Mouse (Mus musculus) lung, embryonic 16.5 days (tissue): Measurements from ENCODE around the gene Stpg3. TPM values are rescaled to one million over a fixed set of nuclear protein-coding genes. Genes with fewer than 3 reads are reported as not detected.

Experiments used
- ATAC-seq: fragments of 200-750 bp; cut with Nextera tagmentation; 2 replicates; pipeline ENCODE4 v1.8.0; 2017; ENCODE audit warnings: low read depth, mild to moderate bottlenecking, moderate library complexity
- H3K27ac ChIP-seq: fragments of 300-500 bp; sonication (generic); 2 replicates; pipeline ENCODE4 v1.5.1; 2014; ENCODE audit warnings: mild to moderate bottlenecking, control low read depth, low read length
- H3K27me3 ChIP-seq: fragments of 300-500 bp; sonication (generic); 2 replicates; pipeline ENCODE4 v1.6.1; 2014; ENCODE audit warnings: low read depth, low read length, mixed read lengths; ENCODE audit not compliant: control insufficient read depth, insufficient read depth
- H3K36me3 ChIP-seq: fragments of 300-500 bp; sonication (generic); 2 replicates; pipeline ENCODE4 v1.6.1; 2014; ENCODE audit warnings: low read length; ENCODE audit not compliant: control insufficient read depth, insufficient read depth
- H3K4me1 ChIP-seq: fragments of 300-500 bp; sonication (generic); replicated peaks from 2 replicates; pipeline ENCODE4 v1.6.1; 2014; ENCODE audit warnings: low read length, mixed read lengths; ENCODE audit not compliant: control insufficient read depth, insufficient read depth
- H3K4me2 ChIP-seq: fragments of 300-500 bp; sonication (generic); 2 replicates; pipeline ENCODE4 v1.6.1; 2014; ENCODE audit warnings: low read depth, low read length, control low read depth
- H3K4me3 ChIP-seq: fragments of 300-500 bp; sonication (generic); 2 replicates; pipeline ENCODE4 v1.5.1; 2014; ENCODE audit warnings: mild to moderate bottlenecking, low read length, control low read depth
- H3K9ac ChIP-seq: fragments of 300-500 bp; sonication (generic); 2 replicates; pipeline ENCODE4 v1.6.1; 2014; ENCODE audit warnings: low read length, control low read depth
- H3K9me3 ChIP-seq: fragments of 300-500 bp; sonication (generic); 2 replicates; pipeline ENCODE4 v1.6.1; 2016; ENCODE audit warnings: low read length; ENCODE audit not compliant: control insufficient read depth
- WGBS: fragments of 180-500 bp; shearing (Covaris S2); extraction: QIAGEN DNeasy Blood & Tissue Kit; methylation state at CpG from one replicate; pipeline ENCODE4 v1.1.7; 2014; 5-methylcytosine and 5-hydroxymethylcytosine counted together
- polyA plus RNA-seq: library from polyadenylated mRNA; unstranded; fragments of >200 nt; fragmentation: Nextera tagmentation; extraction: Ambion mirVana; gene quantifications from 2 replicates; pipeline ENCODE4 v1.2.1, GENCODE M21; 2015

Stpg3 gene
- polyA plus RNA-seq, 1 experiment from 2014 or later, result 0.15 TPM

DNA sequence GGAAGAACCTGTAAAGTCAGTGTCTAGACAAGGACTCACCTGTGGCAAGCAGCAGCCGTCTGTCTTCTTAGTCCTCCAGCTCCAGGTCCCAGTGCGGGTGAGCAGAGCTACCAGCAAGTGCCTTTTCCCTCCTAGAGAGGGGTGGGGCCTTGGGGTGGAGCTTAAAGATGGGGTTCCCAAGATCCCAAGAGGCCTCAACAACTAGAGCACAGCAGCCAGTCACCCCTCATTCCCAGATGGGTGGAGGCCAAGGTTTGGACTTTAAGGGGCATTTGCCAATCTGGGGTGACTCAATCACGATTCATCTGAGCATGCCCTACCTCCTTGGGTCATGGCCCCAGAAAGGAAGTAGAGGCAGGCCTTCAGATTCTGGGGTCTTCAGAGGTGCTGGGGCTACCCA, 25.3 kb upstream of the Stpg3 start:
- WGBS, result 79% methylated on average over 3 of the region's 3 CpGs
- Histone ChIP-seq H3K4me1 (peaks cover 8% of the 10 kb centered on the region), H3K9me3 (no peaks in the 10 kb centered on the region), H3K27ac (no peak overlapping the region), H3K36me3 (no peaks in the 10 kb centered on the region), H3K4me3 (no peak overlapping the region), H3K4me2 (no peak overlapping the region), H3K27me3 (peaks cover 19% of the 10 kb centered on the region), H3K9ac (no peak overlapping the region)
- no peak for ATAC-seq

DNA sequence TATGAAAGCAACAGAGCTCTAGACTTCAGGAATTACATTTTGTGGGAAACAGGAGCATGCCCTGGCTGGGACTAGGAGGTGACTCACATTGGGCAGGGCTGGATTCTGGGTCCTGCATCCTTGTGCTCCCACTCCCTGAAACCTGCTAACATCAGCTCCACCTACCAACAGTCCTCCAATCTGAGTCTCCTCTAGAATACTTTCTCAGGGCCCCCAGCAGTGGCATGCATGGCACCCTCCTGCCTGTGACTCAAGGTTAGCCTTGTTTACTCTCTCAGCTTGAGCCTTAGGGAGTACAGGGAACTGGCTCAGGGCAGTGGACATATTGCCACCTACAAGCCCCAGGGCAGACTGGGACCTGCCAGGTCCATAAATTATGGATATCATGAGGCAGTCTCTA, 23.7 kb upstream of the Stpg3 start:
- Histone ChIP-seq H3K4me1 (peaks cover 8% of the 10 kb centered on the region), H3K4me2 (no peak overlapping the region), H3K9me3 (no peaks in the 10 kb centered on the region), H3K9ac (no peak overlapping the region), H3K27me3 (peaks cover 16% of the 10 kb centered on the region), H3K27ac (no peak overlapping the region), H3K36me3 (no peaks in the 10 kb centered on the region), H3K4me3 (no peak overlapping the region)
- no peak for ATAC-seq

DNA sequence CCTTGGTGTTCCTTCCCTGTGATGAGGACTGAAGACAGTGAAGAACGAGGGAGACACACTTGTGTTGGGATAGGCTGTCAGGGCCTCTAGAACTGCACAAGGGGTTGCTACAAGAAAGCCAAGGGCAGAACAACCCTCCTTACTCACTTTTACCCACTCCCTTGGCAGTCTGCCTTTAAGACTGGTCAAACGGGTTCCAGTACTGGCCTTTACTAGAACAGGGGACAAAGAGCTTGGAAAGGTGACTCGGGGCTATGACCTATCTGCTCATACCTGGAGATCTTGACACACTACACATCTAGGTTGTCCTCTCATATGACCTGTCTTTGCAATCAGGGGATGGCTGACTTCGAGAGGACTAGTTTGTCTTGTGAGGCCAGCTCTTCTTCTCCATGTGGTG, 23.1 kb upstream of the Stpg3 start:
- Histone ChIP-seq H3K9me3 (no peaks in the 10 kb centered on the region), H3K4me1 (peaks cover 8% of the 10 kb centered on the region), H3K27me3 (peaks cover 10% of the 10 kb centered on the region), H3K9ac (no peak overlapping the region), H3K36me3 (no peaks in the 10 kb centered on the region), H3K27ac (no peak overlapping the region), H3K4me2 (no peak overlapping the region), H3K4me3 (no peak overlapping the region)
- WGBS, result 43% methylated on average over 4 of the region's 4 CpGs
- ATAC-seq, result no peak

DNA sequence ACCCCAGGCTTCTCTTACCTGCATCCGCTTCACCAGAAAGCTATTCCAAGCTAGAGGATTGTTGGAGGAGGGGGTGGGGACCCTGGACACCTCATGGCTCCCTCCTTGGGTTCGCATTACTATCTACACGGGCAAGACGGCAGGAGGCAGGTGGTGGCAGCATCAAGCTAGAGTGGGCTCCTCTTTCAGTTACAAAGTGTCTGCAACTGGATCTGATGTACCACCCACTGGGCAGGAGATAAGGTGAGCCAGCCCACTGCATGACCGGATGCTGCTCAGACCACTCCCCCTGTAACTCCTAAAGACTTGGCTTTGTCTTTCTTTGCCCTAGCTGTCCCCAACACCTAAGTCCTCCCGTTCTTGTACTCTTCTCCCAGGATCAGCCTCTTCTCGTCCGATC, 22.2 kb upstream of the Stpg3 start, which contains the start of gene Rnf224:
Gene Rnf224 (minus strand): TSS at position 174 of the 400 bp plus-strand sequence.
- WGBS, result 24% methylated on average over 8 of the region's 8 CpGs
- no peak within 1 kb of the TSS for H3K27ac ChIP-seq
- no peak within 1 kb of the TSS for H3K4me2 ChIP-seq
- H3K36me3 ChIP-seq, result no peaks in the 10 kb centered on the region
- H3K27me3 ChIP-seq, result peaks cover 1% of the 10 kb centered on the region
- H3K4me1 ChIP-seq, result peaks cover 8% of the 10 kb centered on the region
- no peaks in the 10 kb centered on the region for H3K9me3 ChIP-seq
- ATAC-seq, result no peak
- H3K9ac ChIP-seq, result no peak within 1 kb of the TSS
- H3K4me3 ChIP-seq, result no peak within 1 kb of the TSS

DNA sequence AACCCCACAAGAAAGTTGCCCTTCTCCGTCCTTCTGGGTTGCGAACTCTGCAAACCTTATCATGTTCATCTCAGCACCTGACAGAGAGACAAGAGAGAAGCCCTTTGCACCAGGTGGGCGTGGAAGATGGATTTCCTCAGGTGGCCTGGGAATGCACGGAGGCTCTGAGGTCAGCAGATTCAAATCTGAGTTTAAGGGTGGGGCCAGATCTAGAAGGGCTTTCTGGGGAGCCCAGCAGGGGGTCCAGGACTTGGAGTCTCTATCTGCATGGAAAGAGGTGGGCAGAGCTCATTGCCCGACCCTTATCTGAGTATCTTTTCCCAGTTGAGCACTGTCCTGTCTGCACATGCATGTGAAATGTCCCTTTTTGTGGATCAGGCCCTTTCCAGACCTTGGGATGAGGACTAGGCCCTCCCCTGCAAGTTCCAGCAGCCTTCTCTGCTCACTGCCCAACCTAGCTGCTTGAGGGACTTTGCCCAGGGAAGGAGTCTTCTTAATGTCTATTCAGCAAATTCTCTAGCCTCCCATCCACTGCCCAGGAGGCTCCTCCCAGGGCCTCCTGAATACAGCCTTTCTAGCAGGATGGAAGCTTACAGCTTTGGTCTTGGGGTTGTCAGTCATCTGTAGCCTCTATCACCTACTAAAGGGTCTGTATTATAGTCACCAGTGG, 20.2 kb upstream of the Stpg3 start:
- Histone ChIP-seq H3K4me1 (no peaks in the 10 kb centered on the region), H3K4me3 (no peak overlapping the region), H3K27ac (no peak overlapping the region), H3K27me3 (no peaks in the 10 kb centered on the region), H3K4me2 (no peak overlapping the region), H3K9ac (no peak overlapping the region), H3K36me3 (no peaks in the 10 kb centered on the region), H3K9me3 (no peaks in the 10 kb centered on the region)
- 45% methylated on average over 5 of the region's 5 CpGs for WGBS
- no peak for ATAC-seq

DNA sequence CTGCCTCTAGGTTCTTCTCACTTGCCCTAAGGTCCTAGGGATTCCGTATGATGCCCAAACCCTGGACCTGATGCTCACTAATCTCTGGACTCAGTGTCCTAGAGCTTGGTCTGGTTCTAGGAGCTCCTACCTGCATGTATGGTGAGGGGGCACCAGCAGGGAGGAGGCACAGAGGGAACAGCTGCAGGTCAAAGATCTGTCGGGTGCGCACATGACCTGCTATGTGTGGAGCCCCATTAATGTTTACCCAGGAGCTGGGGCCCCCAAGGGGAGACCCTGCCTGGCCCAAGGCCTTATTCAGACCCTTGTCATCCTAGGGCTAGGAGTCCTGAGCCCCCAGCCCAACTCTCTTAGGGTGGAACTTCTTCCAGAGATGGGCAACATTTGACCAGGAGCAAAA, 19.6 kb upstream of the Stpg3 start, which contains the start of gene Slc34a3:
Gene Slc34a3 (minus strand): TSS at position 315 of the 400 bp plus-strand sequence.
- Histone ChIP-seq H3K4me1 (no peaks in the 10 kb centered on the region; the same call in 1 of the 2 replicates), H3K27ac (no peak within 1 kb of the TSS), H3K36me3 (no peaks in the 10 kb centered on the region), H3K27me3 (no peaks in the 10 kb centered on the region), H3K4me2 (no peak within 1 kb of the TSS), H3K9me3 (no peaks in the 10 kb centered on the region), H3K4me3 (no peak within 1 kb of the TSS), H3K9ac (no peak within 1 kb of the TSS)
- 61% methylated on average over 3 of the region's 3 CpGs for WGBS
- ATAC-seq, result no peak

DNA sequence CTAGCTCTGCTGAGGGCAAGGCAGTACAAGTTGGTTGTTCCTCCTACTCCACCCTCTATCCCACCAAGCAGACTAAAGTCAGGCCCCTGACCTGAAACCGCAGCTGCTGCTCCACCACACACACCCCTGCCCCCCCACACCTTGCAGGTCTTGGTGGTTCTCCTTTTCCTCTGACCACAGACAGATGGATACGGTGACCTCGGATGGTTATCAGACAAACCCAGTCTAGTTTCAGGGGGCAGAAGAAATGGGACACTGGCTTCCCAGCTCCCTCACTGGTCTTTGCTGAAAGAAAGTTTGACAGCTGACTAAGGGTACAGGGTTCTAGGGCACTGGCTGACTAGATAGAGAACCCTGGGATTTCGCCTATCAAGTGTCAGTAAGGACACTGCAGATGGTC, 19.0 kb upstream of the Stpg3 start:
- H3K4me2 ChIP-seq, result no peak overlapping the region
- WGBS, result 59% methylated on average over 4 of the region's 4 CpGs
- H3K9me3 ChIP-seq, result no peaks in the 10 kb centered on the region
- ATAC-seq, result no peak
- no peaks in the 10 kb centered on the region for H3K36me3 ChIP-seq
- no peak overlapping the region for H3K27ac ChIP-seq
- peaks cover 5% of the 10 kb centered on the region; the same call in 1 of the 2 replicates for H3K4me1 ChIP-seq
- no peak overlapping the region for H3K4me3 ChIP-seq
- no peaks in the 10 kb centered on the region for H3K27me3 ChIP-seq
- H3K9ac ChIP-seq, result no peak overlapping the region

DNA sequence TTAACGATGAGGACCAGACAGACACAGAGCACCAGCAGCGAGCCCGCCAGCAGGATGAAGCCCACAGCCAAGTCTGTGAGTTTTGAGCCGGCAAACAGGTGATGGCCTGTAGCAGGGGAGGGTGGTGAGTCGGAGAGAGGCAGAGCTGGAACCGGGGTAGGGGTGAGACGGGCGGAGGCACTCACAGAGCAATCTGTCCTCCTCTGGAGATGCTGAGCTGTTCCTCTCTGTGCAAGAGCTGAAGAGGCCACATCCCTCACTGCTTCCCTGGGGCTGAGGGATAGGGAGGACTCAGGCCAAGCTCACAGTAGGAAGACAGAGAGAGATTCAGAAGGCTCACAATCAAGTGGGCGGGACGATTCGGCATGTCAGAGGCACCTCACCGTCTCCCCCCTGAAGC, 16.6 kb upstream of the Stpg3 start:
- Histone ChIP-seq H3K27ac (no peak overlapping the region), H3K4me3 (no peak overlapping the region), H3K27me3 (no peaks in the 10 kb centered on the region), H3K4me1 (peaks cover 9% of the 10 kb centered on the region; the same call in 1 of the 2 replicates), H3K9ac (no peak overlapping the region), H3K36me3 (no peaks in the 10 kb centered on the region), H3K4me2 (no peak overlapping the region), H3K9me3 (no peaks in the 10 kb centered on the region)
- ATAC-seq, result no peak
- 57% methylated on average over 12 of the region's 12 CpGs for WGBS

DNA sequence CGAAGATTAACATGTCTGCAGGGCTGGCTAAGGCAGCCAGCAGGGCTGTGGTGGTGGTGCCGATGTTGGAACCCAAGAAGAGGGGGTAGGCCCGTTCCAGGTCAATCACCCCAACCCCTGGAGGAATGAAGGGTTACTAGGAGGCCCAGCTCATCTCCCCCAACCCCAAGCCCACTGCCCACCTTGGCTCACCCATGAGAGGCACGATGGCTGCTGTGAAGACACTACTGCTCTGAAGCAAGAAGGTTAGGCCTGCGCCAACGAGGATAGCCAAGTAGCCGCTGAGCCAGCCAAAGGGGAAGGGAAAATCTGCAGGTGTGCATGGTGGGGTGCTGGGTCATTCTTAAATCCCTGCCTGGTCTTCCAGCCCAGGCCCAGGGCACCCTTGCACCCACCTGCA, 16.1 kb upstream of the Stpg3 start:
- H3K9me3 ChIP-seq, result no peaks in the 10 kb centered on the region
- no peaks in the 10 kb centered on the region for H3K36me3 ChIP-seq
- ATAC-seq, result no peak
- no peak overlapping the region for H3K27ac ChIP-seq
- H3K4me1 ChIP-seq, result peaks cover 13% of the 10 kb centered on the region
- no peaks in the 10 kb centered on the region for H3K27me3 ChIP-seq
- no peak overlapping the region for H3K9ac ChIP-seq
- no peak overlapping the region for H3K4me3 ChIP-seq
- WGBS, result 75% methylated on average over 7 of the region's 7 CpGs
- no peak overlapping the region for H3K4me2 ChIP-seq

DNA sequence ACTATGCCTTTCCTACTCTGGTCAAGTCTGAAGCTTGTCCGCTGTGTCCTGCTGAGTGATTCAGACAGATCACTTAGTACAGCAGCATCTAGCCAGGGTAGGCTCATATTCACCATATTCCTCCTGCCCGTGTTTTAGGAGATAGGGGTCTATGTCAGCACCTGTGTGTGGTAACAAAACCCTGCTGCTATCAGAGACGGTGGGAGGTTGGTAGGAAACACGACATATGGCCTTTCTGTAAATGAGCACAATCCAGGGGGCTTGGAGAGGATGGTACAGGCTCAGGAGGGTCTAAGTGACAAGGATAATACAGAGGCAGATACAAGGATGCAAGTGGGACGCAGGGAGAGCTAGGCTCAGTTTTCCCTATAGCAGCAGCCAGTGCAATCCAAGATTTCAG, 15.1 kb upstream of the Stpg3 start:
- Histone ChIP-seq H3K4me2 (no peak overlapping the region), H3K4me3 (no peak overlapping the region), H3K36me3 (no peaks in the 10 kb centered on the region), H3K4me1 (peaks cover 16% of the 10 kb centered on the region), H3K27me3 (no peaks in the 10 kb centered on the region), H3K27ac (no peak overlapping the region), H3K9me3 (no peaks in the 10 kb centered on the region), H3K9ac (no peak overlapping the region)
- no peak for ATAC-seq
- WGBS, result 64% methylated on average over 5 of the region's 5 CpGs
